Comparison of ENCODE assay signal across 12 mouse cellular contexts in the genomic region with DNA sequence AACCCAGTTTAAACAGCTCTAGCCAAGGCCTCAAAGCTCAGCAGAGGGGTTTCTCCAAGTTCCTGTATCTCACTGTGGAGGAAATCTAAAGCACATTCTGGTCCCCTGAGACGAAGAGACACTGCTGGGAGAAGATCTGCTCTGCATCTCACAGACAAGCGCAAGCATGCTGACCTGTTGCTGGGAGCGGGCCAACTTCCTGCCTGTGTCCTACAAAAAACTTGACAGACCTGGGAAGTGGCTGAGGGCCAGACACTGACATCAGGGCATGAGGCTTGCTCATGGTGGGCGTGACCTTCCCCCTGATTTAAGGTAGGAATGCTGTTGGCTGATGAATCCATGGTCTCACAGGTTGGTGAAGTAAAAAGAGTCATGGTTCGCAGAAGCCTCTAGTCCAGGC.
DNase-seq lines count a peak whose midpoint lies in the region; ATAC-seq lines count a peak whose summit lies in the region.
"Had no signal": no experiment of that assay in that cellular context is flagged by ENCODE, and none has a peak within 500 bp of the region (broad histone marks: within the 10 kb centered on the region; RNA-seq: fewer than 3 reads in every experiment).

No protein-coding gene starts in this region.

- H3K4me3 ChIP-seq in kidney, embryonic 16.5 days (ENCODE audit: low read length): no peak overlapping the region
- no peak overlapping the region for H3K4me3 ChIP-seq in hindbrain, embryonic 10.5 days
- H3K4me3 ChIP-seq: embryonic facial prominence, embryonic 12.5 days had no signal

- no peak overlapping the region for H3K9ac ChIP-seq in kidney, embryonic 16.5 days (replicated peaks; ENCODE audit: low read length)
- H3K9ac ChIP-seq: embryonic facial prominence, embryonic 12.5 days had no signal

- ATAC-seq in kidney, embryonic 16.5 days (ENCODE audit: low FRiP score, low TSS enrichment): no peak
- ATAC-seq: hindbrain, embryonic 16.5 days had no signal

- DNase-seq in kidney, adult 11 months: peak; percentile 22
- peak; percentile 57 for DNase-seq in adrenal gland, postnatal 14 days
- peak; percentile 81 to 86 for DNase-seq in cerebellum, postnatal 14 days
- DNase-seq in kidney, postnatal 36 days: peak; percentile 71 to 80
- DNase-seq in thymus, postnatal 0 days (ENCODE audit: low spot score): no peak
- DNase-seq in right cerebral cortex, postnatal 36 days (ENCODE audit: low spot score in 2 of 2): no peak
- no peak for DNase-seq in hindbrain, embryonic 10.5 days (ENCODE audit: low spot score)
- DNase-seq: right cerebral cortex, postnatal 4 days; thymus, postnatal 4 days had no signal

- H3K36me3 ChIP-seq in kidney, embryonic 16.5 days (ENCODE audit: insufficient read depth, low read length): no peaks in the 10 kb centered on the region
- no peaks in the 10 kb centered on the region for H3K36me3 ChIP-seq in hindbrain, embryonic 10.5 days
- H3K36me3 ChIP-seq: embryonic facial prominence, embryonic 12.5 days had no signal

- H3K27me3 ChIP-seq in kidney, embryonic 16.5 days (ENCODE audit: insufficient read depth, low read length): no peaks in the 10 kb centered on the region
- H3K27me3 ChIP-seq in hindbrain, embryonic 10.5 days (ENCODE audit: insufficient read depth, poor library complexity, severe bottlenecking): no peaks in the 10 kb centered on the region
- H3K27me3 ChIP-seq: embryonic facial prominence, embryonic 12.5 days had no signal

- H3K4me2 ChIP-seq in kidney, embryonic 16.5 days (replicated peaks; ENCODE audit: low read depth, low read length): no peak overlapping the region
- H3K4me2 ChIP-seq: embryonic facial prominence, embryonic 12.5 days had no signal

- 66% methylated on average over 5 of the region's 5 CpGs for WGBS in kidney, embryonic 16.5 days
- WGBS in hindbrain, embryonic 10.5 days: 90% methylated on average over 5 of the region's 5 CpGs

- 0 out of 2 replicates have a peak, but pooled peaks cover 3% of the 10 kb centered on the region for H3K4me1 ChIP-seq in kidney, embryonic 16.5 days (ENCODE audit: insufficient read depth, low read length)
- H3K4me1 ChIP-seq in hindbrain, embryonic 10.5 days (replicated peaks): peaks cover 8% of the 10 kb centered on the region
- H3K4me1 ChIP-seq: embryonic facial prominence, embryonic 12.5 days had no signal

- H3K27ac ChIP-seq in kidney, embryonic 16.5 days (ENCODE audit: low read length): no peak overlapping the region
- no peak overlapping the region for H3K27ac ChIP-seq in hindbrain, embryonic 10.5 days
- H3K27ac ChIP-seq: embryonic facial prominence, embryonic 12.5 days had no signal

- no peaks in the 10 kb centered on the region for H3K9me3 ChIP-seq in kidney, embryonic 16.5 days (ENCODE audit: low read length)
- H3K9me3 ChIP-seq in hindbrain, embryonic 10.5 days: no peaks in the 10 kb centered on the region
- H3K9me3 ChIP-seq: embryonic facial prominence, embryonic 12.5 days had no signal

Comparison
In these comparisons a context has a peak if more than half of its experiments do, and no peak if none do; other contexts are left out.
1. DNase-seq: peak in kidney, adult 11 months (single experiment), adrenal gland, postnatal 14 days (single experiment), cerebellum, postnatal 14 days (2 of 2) and kidney, postnatal 36 days (2 of 2); none in thymus, postnatal 0 days (single experiment), right cerebral cortex, postnatal 36 days (0 of 2) and hindbrain, embryonic 10.5 days (single experiment).